Mouse (Mus musculus) erythroblast, embryonic 14.5 days (primary cell): ENCODE measurements around the gene Arhgef2.

Experiments used
- GATA1 ChIP-seq: IDR thresholded peaks from 2 replicates; pipeline ENCODE4 v1.6.1; 2012; ENCODE audit warnings: low read length, inconsistent platforms, mixed read lengths
- TAL1 ChIP-seq: IDR thresholded peaks from 3 replicates; pipeline ENCODE4 v1.6.1; 2012; ENCODE audit warnings: low read length, inconsistent platforms, mixed read lengths

DNA sequence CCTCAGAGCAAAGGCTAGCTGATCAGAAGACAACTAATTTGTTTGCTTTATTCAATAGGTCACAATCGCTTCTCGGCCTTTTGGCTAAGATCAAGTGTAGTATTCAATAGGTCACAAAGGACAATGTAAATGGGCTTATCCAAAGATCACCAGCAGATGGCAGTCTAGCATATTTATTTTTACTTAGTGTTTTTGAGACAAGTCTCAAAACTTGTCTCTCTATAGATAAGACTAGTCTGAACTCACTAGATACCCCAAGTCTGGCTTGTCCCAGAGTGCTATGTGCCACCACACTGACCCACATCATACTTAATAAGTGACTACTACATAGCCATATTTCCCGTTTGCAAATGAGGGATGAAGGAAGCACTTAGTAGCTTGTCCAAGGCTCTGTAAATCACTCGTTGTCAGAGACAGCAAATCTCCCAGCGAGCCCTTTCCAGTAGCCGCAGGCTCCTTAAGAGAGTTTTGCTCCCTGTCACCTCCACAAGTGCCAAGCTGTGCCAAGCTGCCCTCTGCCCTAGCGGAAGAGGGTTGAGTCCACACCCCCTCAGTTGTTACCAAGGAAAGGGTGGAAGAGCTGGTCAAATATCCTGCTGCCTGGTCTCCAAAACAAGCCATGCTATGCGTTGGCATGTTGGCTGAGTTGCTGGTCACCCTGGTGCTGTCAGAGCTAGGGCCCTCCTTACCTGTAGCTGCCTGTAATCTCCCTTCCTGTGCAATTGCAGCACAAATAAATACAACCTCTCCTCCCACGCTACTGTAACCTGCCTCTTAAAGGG, 13.6 kb upstream of the Arhgef2 start:
- no peak for TF ChIP-seq GATA1
- TF ChIP-seq TAL1, result no peak
